9 mouse cellular contexts compared by ENCODE assay signal in genomic region chr10:110952937-110953451, GRCm38 (mm10). TPM values are rescaled to one million over a fixed set of nuclear protein-coding genes. Genes with fewer than 3 reads are reported as not detected.
A peak's percentile ranks its signal among the peaks of the same experiment; 100 is the strongest.
DNase-seq lines count a peak whose midpoint lies in the region; ATAC-seq and TF ChIP-seq lines count a peak whose summit lies in the region.
"Had no signal": no experiment of that assay in that cellular context is flagged by ENCODE, and none has a peak within 500 bp of the region (broad histone marks: within the 10 kb centered on the region; RNA-seq: fewer than 3 reads in every experiment).

No protein-coding gene starts in this region.

- no peak for TF ChIP-seq CTCF in liver, postnatal 0 days (IDR thresholded peaks at IDR 0.05; ENCODE audit: low read depth)

- H3K4me2 ChIP-seq in hindbrain, embryonic 15.5 days = no peak overlapping the region
- H3K4me2 ChIP-seq in hindbrain, embryonic 11.5 days (replicated peaks; ENCODE audit: low read depth, low read length) = no peak overlapping the region
- H3K4me2 ChIP-seq in liver, postnatal 0 days (ENCODE audit: low read depth, low read length) = no peak overlapping the region
- H3K4me2 ChIP-seq: embryonic facial prominence, embryonic 12.5 days had no signal

- peak overlapping the region; percentile 25 for H3K27ac ChIP-seq in hindbrain, embryonic 15.5 days (replicated peaks)
- no peak overlapping the region for H3K27ac ChIP-seq in hindbrain, embryonic 11.5 days (ENCODE audit: low read depth, low read length)
- H3K27ac ChIP-seq in liver, postnatal 0 days (ENCODE audit: low read depth) = peak overlapping the region; percentile 58
- H3K27ac ChIP-seq: embryonic facial prominence, embryonic 12.5 days had no signal

- no peak for DNase-seq in hindbrain, embryonic 11.5 days (ENCODE audit: low spot score)
- DNase-seq in adrenal gland, adult 2 months = peak; percentile 92
- DNase-seq in gastrocnemius, postnatal 10 days = peak; percentile 60
- peak; percentile 97 for DNase-seq in kidney, adult 11 months
- peak; percentile 50 for DNase-seq in liver, postnatal 0 days
- DNase-seq in embryo, embryonic 11 days = no peak
- DNase-seq in retina, embryonic 14.5 days (ENCODE audit: low spot score) = no peak

- H3K27me3 ChIP-seq in hindbrain, embryonic 15.5 days = no peaks in the 10 kb centered on the region
- H3K27me3 ChIP-seq in hindbrain, embryonic 11.5 days (ENCODE audit: control insufficient read depth, insufficient read depth, low read length) = no peaks in the 10 kb centered on the region
- no peaks in the 10 kb centered on the region for H3K27me3 ChIP-seq in liver, postnatal 0 days (ENCODE audit: insufficient read depth, low read length)
- H3K27me3 ChIP-seq: embryonic facial prominence, embryonic 12.5 days had no signal

- no peak for TF ChIP-seq EP300 in liver, postnatal 0 days (IDR thresholded peaks at IDR 0.05; ENCODE audit: low read depth)

- peak; percentile 88; the same call in 1 of the 2 replicates for ATAC-seq in hindbrain, embryonic 15.5 days (ENCODE audit: low FRiP score, low read depth)
- ATAC-seq in hindbrain, embryonic 11.5 days (ENCODE audit: low FRiP score) = no peak
- peak; percentile 97 for ATAC-seq in liver, postnatal 0 days

- H3K4me3 ChIP-seq in hindbrain, embryonic 15.5 days = no peak overlapping the region
- no peak overlapping the region for H3K4me3 ChIP-seq in hindbrain, embryonic 11.5 days (ENCODE audit: low read depth, low read length)
- no peak overlapping the region for H3K4me3 ChIP-seq in liver, postnatal 0 days (ENCODE audit: low read depth, low read length)
- H3K4me3 ChIP-seq: embryonic facial prominence, embryonic 12.5 days had no signal

- H3K4me1 ChIP-seq in hindbrain, embryonic 15.5 days (replicated peaks) = peaks cover 7% of the 10 kb centered on the region; the same call in 1 of the 2 replicates
- no peaks in the 10 kb centered on the region for H3K4me1 ChIP-seq in hindbrain, embryonic 11.5 days (replicated peaks; ENCODE audit: control insufficient read depth, insufficient read depth, low read length)
- no peaks in the 10 kb centered on the region for H3K4me1 ChIP-seq in liver, postnatal 0 days (ENCODE audit: insufficient read depth)
- H3K4me1 ChIP-seq: embryonic facial prominence, embryonic 12.5 days had no signal

- WGBS in hindbrain, embryonic 15.5 days = 60% methylated on average over 9 of the region's 9 CpGs
- WGBS in hindbrain, embryonic 11.5 days = 89% methylated on average over 9 of the region's 9 CpGs
- WGBS in liver, postnatal 0 days (ENCODE audit: insufficient replicate concordance) = 71% methylated on average over 9 of the region's 9 CpGs

- H3K36me3 ChIP-seq in hindbrain, embryonic 15.5 days = peaks cover 11% of the 10 kb centered on the region
- no peaks in the 10 kb centered on the region for H3K36me3 ChIP-seq in hindbrain, embryonic 11.5 days (ENCODE audit: control insufficient read depth, insufficient read depth, low read length)
- peaks cover 21% of the 10 kb centered on the region; the same call in 1 of the 2 replicates for H3K36me3 ChIP-seq in liver, postnatal 0 days (replicated peaks; ENCODE audit: insufficient read depth, low read length)

- H3K9me3 ChIP-seq in hindbrain, embryonic 15.5 days = no peaks in the 10 kb centered on the region
- no peaks in the 10 kb centered on the region for H3K9me3 ChIP-seq in hindbrain, embryonic 11.5 days (ENCODE audit: control insufficient read depth, low read length)
- no peaks in the 10 kb centered on the region for H3K9me3 ChIP-seq in liver, postnatal 0 days (ENCODE audit: low read length)
- H3K9me3 ChIP-seq: embryonic facial prominence, embryonic 12.5 days had no signal

- no peak overlapping the region for H3K9ac ChIP-seq in hindbrain, embryonic 15.5 days
- no peak overlapping the region for H3K9ac ChIP-seq in hindbrain, embryonic 11.5 days (ENCODE audit: low read depth, low read length)
- no peak overlapping the region for H3K9ac ChIP-seq in liver, postnatal 0 days (replicated peaks)
- H3K9ac ChIP-seq: embryonic facial prominence, embryonic 12.5 days had no signal

RNA-seq across cellular contexts. Expression of gene Csrp2, which starts 33.4 kb away (rescaled TPM):
- polyA plus RNA-seq in hindbrain, embryonic 15.5 days (2015; fragmentation: Nextera tagmentation; extraction: Ambion mirVana) = 123 and 125 TPM in 2 replicates
- 150 and 156 TPM in 2 replicates for polyA plus RNA-seq in hindbrain, embryonic 11.5 days (2014; fragmentation: Nextera tagmentation; extraction: Ambion mirVana)
- total RNA-seq in adrenal gland, adult 2 months (2021) = 100 to 1,000 TPM; 135 to 193 TPM
- polyA plus RNA-seq in adrenal gland, adult 2 months (2012; rRNA removed) = 32.4 and 37.8 TPM in 2 replicates
- 10 to 100 TPM; 39.6 to 43.8 TPM for total RNA-seq in gastrocnemius, postnatal 10 days (2021)
- 19.2 and 21.2 TPM in 2 replicates for polyA plus RNA-seq in liver, postnatal 0 days (2015; fragmentation: Nextera tagmentation; extraction: Ambion mirVana)

RNA-seq across cellular contexts. Expression of gene Zdhhc17, which starts 56.9 kb away (rescaled TPM):
- 49.9 and 50.9 TPM in 2 replicates for polyA plus RNA-seq in hindbrain, embryonic 15.5 days (2015; fragmentation: Nextera tagmentation; extraction: Ambion mirVana)
- 33.3 and 39.0 TPM in 2 replicates for polyA plus RNA-seq in hindbrain, embryonic 11.5 days (2014; fragmentation: Nextera tagmentation; extraction: Ambion mirVana)
- total RNA-seq in adrenal gland, adult 2 months (2021) = 10 to 100 TPM; 25.1 to 35.9 TPM
- 9.0 and 11.1 TPM in 2 replicates for polyA plus RNA-seq in adrenal gland, adult 2 months (2012; rRNA removed)
- total RNA-seq in gastrocnemius, postnatal 10 days (2021) = 10 to 100 TPM; 22.4 to 29.1 TPM
- 4.1 and 4.9 TPM in 2 replicates for polyA plus RNA-seq in liver, postnatal 0 days (2015; fragmentation: Nextera tagmentation; extraction: Ambion mirVana)

Comparison
In these comparisons a context has a peak if more than half of its experiments do, and no peak if none do; other contexts are left out.
1. DNase-seq: peak in adrenal gland, adult 2 months (single experiment), gastrocnemius, postnatal 10 days (single experiment), kidney, adult 11 months (single experiment) and liver, postnatal 0 days (single experiment); none in hindbrain, embryonic 11.5 days (single experiment), embryo, embryonic 11 days (single experiment) and retina, embryonic 14.5 days (single experiment).